Mouse (Mus musculus) embryo, embryonic 11.5 days (tissue): ENCODE data around the gene Tmem185b.

Experiments used
- DNase-seq: peaks from one replicate; pipeline ENCODE4 v3.0.0-alpha.2; 2012; ENCODE audit warnings: low read depth, low spot score

Gene Tmem185b

DNA sequence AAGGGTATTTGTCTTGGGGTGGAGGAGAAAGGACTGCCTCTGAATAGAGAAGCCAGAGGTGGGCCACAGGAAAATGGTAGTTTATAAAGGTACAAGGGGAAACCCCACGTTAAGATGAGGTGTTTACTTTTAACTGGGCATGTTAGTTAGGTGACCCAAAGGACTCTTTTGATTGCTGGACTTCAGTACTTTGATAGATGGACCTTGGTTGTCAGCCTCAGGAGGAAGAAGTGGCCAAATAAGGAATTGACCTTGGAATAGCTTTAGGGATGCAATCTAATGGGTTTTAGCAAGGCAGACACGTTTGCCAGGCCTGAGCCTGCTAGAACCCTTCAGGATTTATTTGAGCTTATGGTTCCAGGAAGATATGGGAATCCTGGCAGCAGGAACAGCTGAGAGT, 13.3 kb downstream of the Tmem185b start:
- DNase-seq = no peak

DNA sequence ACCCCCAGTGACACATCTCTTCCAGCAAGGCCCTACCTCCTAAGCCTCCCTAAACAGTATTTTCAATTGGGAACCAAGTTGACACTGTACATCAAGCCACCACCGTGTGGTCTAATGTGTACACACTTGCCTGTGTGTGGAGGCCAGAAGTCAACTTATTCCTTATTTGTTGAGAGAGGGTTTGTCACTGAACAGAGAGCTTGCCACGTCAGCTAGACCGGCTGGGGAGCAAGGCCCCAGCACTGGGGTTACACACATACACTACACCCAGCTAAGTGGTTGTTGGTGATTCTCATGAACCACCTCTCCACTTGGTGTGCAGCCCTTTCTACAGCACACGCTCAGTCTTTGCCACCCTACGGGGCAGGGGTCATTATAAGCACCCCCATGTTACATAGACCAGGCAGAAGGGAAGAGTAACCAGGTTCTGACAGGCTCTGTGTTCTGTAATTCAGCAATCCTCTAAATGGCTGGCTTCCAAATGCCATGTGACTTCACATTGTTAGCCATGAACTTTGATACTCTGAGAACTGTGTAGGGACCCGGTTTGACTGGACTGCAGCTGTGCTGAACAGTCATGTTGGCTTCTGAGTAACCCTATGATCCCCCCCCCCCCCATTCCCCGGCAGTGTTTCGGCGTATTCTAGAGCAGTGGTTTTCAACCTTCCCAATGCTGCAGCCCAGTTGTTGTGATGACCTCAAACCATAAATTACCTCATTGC, 15.0 kb downstream of the Tmem185b start:
- DNase-seq = no peak

DNA sequence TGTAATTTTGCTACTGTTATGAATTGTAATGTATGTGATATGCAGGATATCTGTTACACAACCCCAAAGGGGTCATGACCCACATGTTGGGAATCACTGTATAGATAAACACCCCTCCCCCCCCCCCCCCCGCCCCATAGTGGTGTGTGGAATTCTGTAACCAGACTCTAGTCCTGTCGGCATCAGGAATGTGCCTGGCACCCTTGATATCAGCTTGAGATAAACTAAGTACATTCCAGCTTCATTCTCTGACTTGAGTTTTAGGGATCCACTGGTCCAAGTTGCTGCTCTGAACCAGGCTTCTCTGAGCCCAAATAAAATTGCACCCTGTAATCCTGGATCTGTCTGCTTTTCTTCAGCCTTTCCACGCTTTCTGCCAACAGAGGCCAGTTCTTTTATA, 15.6 kb downstream of the Tmem185b start:
- no peak for DNase-seq

DNA sequence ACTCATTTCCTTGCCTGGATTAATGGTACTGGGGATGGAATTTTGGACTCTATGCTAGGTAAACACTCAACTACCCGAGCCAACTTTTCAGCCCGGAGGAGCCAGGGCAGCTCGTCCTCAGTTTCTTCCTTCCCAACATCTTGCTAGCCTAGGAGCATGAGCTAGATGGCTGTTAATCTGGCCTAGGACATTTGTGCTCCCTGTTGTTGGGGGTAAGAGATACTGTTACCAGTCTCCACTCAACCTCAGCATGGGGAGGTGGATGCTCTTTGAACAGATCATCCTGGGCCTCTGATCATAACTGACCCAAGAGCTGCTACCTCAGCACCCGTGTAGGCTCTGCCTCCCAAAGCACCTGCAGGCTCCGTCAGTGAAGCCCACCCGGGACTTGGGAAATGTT, 17.4 kb downstream of the Tmem185b start:
- DNase-seq = no peak

DNA sequence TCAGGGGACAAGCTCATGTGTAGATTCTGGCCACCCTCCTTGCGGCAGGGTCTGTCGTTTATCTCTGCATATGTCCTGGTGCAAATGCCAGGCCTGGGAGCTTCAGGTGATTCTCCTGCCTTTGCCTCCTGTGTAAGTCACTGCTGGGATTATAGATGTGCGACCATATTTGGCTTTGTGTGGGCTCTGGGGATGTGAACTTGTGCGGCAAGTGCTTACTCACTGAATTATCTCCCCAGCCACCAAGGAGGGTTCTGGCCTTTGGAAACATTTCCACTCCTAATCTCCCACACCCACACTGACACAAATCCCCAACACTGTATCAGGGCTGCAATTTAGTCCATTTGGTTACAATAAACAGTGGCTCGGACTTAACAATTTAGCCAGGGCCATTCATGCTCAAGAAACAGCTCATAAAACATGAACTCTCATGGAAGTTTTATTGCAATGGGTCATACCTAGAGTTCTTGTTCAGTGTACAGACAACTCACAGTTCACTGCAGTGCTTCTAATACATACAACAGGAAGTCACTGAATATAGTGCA, 18.7 kb downstream of the Tmem185b start:
- DNase-seq = no peak

DNA sequence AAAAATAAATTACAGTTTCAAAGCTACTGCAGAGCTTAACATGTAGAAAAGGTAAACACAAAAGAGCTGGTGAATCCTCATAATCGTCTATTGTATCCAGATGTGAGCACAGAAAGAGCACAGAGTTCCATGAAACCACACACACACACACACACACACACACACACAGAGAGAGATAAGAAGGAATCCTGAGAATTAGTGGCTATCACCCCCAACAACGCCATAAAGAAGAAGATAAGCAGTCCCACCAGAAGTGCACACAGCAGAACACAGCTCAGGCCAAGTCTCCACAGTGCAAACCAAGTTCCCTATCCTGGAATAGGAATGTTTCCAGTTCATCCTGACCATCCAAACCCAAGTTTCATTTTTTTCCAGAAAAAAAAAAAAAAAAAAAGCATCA, 19.2 kb downstream of the Tmem185b start:
- no peak for DNase-seq

DNA sequence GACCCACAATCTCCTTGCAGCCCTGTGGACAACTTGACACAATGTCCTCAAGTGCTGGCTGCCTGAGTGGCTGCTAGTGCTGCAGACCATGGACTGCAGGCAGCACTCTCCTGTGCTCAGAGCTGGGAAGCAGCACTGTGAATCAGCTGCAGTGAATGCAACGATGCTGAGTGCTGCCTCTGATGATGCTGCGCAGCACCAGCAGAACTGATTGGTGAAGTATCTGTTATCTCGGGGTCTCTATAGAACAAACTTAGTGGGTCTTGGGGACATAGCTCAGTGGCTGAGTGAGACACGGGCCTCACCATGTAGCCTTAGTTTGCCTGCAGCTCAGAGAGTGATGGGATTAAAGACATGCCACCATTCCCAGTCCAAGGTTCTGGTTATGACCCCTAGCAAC, 19.7 kb downstream of the Tmem185b start:
- no peak for DNase-seq

DNA sequence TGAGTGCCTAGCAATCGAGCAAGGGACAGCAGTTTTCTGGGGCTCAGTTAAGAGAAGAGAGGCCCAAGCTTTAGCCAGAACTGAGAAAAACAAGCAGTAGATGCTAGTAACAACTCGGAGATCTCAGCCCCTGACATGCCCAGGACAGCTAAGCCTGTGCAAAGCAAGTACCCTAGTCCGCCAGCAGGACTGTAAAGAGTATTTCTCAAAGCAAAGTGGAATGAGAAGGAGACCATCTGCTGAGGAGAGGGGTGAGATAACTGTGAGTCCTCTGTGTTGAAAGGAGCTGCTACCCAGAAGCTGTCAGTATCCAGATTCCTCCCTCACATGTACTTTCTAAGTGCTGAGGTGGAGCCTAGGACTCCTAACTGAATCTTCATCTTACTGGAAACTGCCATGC, 20.5 kb downstream of the Tmem185b start:
- DNase-seq = no peak

DNA sequence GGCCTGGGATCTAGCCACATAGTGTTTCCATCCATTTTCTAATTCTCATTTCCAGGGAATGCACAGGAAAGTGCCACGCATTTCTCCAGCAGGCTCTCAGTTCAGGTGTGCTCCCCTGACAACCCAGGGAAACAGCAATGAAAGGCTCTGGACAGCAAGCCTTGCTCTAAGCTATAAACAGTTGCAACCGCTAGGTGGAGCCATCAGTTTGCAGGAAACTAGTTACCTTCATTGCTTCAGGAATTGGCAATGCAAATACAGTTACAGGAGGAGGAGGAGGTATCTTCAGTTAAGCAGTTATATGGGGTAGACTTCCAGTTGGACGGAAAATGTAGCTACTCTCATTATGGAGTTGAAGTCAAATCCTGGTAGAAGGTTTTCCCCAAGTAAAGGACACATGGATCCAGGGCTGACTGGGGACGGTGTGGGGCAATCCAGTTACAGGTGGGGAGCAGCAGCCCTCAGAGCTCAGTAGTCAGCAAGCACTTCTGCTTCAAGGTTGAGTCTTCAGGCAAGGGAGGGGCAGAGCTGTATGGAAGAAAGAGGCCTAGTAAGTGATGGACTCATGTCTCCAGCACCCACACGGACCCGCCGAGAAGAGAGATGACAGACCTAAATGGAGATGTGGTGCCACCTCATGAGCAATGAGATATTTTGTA, 22.8 kb downstream of the Tmem185b start:
- peak; percentile 66 for DNase-seq

DNA sequence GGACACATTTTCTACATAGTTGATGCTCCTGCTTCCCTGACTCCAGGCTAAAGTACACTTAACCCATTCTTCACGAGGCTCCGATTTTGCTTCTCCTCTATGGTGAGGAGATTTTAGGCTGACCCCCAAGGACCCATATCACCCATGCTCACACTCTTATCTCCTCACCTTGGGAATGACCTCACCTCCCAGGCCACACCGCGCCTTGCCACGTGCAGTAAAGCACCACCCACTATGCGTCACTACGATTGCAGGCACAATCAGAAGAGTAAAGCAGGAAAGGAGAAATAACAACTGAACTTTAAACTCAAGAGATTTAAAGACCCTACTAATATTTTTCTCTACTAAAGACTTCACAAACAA, 23.3 kb downstream of the Tmem185b start:
- no peak for DNase-seq

DNA sequence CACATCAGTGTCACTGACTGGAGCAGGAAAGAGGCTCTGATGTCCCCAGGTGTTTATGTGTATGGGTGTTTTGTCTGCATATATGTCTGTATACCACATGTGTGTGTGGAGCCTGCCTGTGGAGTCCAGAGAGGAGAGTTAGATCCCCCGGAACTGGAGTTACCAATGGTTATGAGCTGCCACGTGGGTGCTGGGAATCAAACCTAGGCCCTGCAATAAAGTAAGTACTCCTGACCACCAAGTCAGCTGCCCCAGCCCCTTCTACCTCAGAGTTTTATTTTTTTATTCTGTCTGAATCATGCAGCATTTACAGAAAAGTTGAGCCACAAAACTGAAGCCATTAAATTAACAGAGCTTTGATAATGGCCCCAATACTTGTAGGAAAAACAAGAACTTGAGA, 24.1 kb downstream of the Tmem185b start:
- DNase-seq = no peak

DNA sequence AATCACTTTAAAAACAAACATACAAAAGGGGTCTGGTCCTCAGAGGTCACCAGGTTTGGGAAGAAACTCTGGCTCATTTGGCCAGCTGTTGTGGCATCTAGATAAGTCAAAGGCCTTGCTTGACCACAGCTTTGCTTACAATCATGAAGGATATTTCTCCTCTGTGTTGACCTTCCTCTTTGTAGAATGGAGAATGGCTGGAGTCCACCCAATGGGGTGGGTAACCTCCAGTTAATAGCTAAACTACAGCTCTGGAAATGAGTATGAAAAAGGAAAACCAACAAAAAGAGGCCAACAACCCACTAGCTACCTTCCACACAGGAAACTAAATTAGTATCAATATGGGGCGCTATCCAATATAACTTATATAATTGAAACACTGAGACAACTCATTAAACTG, 25.7 kb downstream of the Tmem185b start:
- no peak for DNase-seq

DNA sequence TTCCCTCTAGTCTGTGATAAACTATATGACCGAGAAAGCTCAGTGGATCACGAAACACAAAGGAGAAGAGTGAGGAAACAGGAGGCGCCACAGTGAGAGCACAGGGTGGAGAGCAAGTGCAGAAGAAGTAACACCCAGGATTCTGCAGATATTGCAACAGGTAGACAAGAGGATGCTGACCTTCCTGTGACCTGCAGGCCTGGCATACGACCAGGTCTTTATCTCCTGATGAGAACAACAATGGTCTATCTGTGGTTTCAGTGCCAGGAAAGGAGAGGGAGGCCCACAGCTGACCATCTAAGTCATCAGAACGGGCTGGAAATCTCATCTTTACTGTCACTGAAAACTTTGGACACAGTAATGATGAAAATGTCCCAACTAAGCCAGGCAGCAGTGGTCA, 29.7 kb downstream of the Tmem185b start:
- DNase-seq = no peak

DNA sequence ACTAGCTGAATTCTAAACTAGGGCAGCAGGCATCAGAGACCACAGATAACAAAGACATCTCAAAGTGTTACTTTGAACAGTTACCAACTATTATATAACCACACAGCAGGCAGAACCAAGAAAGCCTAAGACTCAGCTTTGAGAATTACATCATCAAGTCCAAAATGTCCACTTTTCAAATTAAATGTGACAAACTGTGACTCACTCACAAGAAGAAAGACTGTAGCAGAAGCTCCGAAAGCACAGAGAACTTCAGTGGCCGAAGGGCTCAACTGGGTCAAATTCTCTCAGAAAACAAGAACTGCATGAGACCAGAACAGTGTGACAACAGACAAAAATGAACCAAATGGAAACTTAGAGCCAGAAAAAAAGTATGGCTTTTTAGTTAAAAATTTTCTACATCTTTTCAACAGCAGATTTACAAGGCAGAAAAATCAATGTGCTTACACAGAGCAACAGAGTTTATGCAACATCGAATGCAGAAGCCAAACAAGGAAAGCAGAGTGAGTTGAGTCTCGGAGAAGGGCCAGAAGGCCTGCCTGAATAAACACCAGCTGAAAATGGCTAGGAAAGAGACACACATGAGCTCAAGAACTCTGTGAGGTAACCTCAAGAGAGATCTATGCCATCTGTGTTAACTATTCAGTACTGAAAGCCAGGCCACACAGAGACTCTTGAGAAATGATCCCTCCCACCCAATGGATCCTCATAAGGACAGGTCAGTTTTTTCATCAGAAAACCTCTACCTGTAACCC, 31.9 kb downstream of the Tmem185b start:
- no peak for DNase-seq

DNA sequence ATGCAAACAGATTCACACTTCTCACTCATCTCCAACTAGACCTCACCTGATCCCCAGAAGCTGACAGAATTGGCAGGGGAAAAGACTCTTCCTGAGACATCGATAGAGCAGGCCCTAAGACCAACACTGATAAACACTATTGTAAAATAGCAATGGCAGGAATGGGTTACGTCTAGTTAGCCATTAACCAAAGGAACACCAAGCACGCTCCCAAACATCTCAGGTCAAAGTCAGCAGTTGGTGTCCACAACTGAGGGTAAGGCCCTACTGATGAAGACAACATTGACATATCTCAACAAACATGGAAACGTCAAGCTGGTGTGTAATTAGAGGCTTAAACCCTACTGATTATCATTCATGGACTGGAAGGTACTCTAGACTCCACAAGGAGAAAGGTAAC, 39.6 kb downstream of the Tmem185b start:
- DNase-seq = no peak

DNA sequence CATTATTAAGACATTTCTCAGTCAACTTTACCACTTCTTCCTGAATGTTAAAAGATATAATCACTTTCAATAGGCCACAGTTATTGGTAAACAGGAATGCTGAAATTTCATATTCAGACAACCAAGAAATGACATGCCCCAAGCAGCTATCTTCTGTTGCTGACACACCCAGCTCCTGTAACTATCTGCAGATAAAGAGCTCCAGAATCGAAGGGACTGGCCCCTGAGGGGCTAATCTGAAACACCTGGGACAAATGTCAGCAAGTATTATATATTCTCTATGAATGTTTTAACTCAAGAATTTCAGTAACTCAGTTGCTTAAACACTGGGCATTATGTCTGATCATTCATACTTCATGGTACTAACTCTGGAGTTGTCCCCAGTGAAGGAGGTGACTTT, 44.2 kb downstream of the Tmem185b start:
- DNase-seq = no peak
